Mouse (Mus musculus) T-helper 1 cell (primary cell): ENCODE results near the gene Hist1h1b.

Experiments used
- in situ Hi-C: fragments of 300-600 bp; cut with MboI, MseI; formaldehyde crosslinking; loops from one replicate; pipeline ENCODE4 v1.15.1; 2025; ENCODE audit warnings: high pct_unique_total_duplicates

The Hist1h1b gene

DNA sequence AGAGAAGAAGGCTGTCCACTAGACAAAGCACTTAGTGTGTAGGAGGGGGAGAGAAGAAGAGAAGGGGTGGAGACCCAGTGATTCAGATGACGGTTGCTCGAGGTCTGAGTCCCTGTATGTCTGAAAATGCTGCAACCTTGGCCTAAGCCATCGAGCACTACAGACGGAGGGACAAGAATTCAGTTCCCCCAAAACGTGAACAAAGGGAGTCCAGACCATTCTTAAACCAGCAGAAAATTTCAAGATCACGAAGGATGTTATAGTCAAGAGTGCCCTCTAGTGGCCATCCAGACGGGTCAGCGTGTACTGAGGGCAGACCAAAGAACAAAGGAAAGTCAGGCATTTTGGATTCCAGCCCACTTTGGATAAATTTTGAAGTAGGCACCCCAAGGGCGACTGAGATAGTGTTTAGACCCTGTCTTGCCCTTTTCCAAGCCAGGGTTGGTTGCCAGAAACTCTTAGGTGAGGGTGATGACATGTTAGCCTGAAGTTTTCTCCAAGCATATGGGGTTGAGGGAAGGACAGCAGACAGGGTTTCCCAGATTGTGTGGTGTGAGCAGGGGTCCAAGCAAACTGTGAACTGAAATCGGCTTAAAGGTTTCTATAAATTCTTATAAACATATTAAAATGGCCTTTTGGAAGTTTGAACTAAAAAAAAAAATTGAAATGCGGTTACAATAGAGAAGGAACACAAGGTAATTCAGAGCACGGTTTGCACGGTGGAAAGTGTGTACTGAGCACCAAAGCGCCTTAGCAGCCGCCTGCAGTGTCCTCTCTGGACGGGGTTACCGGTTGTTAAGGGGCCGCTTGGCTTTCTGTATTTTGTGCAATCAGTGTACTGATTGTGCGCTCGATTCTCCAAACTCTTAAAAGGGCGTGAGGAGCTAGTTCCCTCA, 46.2 kb downstream of the Hist1h1b start:
- in situ Hi-C loops, result no loop called here

DNA sequence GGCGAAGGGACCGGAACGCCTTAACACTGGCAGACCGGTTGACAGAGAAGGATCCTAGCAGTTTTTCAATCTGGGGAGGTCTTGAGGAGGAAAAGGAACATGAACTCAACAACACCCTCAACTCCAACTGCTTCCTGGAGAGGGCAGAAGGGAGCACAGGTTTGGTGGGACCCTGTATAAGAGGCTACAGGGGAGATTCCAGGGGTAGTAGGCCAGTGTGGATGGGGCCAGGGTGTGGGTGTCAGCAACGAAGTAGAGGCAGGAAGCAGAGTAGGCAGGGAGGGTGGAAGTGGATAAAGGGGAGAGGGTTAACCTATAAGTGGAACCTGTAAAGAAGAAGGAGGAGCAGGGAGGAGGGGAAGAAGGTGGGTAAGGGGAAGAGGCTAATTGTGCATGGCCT, 47.0 kb downstream of the Hist1h1b start:
- in situ Hi-C loops, result no loop called here
